Mouse (Mus musculus): ENCODE data around the gene Adamts16. TPM values are rescaled to one million over a fixed set of nuclear protein-coding genes. Genes with fewer than 3 reads are reported as not detected.

Adamts16 gene
- polyA plus RNA-seq, 1 experiment from 2014 or later, result 1.4 TPM

GRCm38 (mm10) chr13:70738781-70739180, 102.8 kb downstream of the Adamts16 start:
- H3K4me2 ChIP-seq (ENCODE audit: low read length), result no peak overlapping the region
- no peak overlapping the region for H3K4me3 ChIP-seq (replicated peaks; ENCODE audit: low read depth, low read length)
- no peak for ATAC-seq (ENCODE audit: low FRiP score, low TSS enrichment)
- no peak for DNase-seq
- H3K36me3 ChIP-seq (ENCODE audit: control insufficient read depth, insufficient read depth, low read length), result no peaks in the 10 kb centered on the region
- peaks cover 7% of the 10 kb centered on the region; the same call in 1 of the 2 replicates for H3K4me1 ChIP-seq (ENCODE audit: control insufficient read depth, insufficient read depth, low read length)
- no peak overlapping the region for H3K27ac ChIP-seq (replicated peaks; ENCODE audit: low read depth, low read length)
- no peaks in the 10 kb centered on the region for H3K27me3 ChIP-seq (ENCODE audit: control insufficient read depth, insufficient read depth, low read length)
- 91% methylated on average over 9 of the region's 9 CpGs for WGBS
- no peaks in the 10 kb centered on the region for H3K9me3 ChIP-seq (ENCODE audit: control insufficient read depth, low read length)
- H3K9ac ChIP-seq (replicated peaks; ENCODE audit: low read length), result no peak overlapping the region

GRCm38 (mm10) chr13:70736409-70736808, 105.2 kb downstream of the Adamts16 start:
- DNase-seq, result no peak
- no peak overlapping the region for H3K4me3 ChIP-seq (replicated peaks; ENCODE audit: low read depth, low read length)
- H3K27ac ChIP-seq (replicated peaks; ENCODE audit: low read depth, low read length), result no peak overlapping the region
- no peak overlapping the region for H3K9ac ChIP-seq (replicated peaks; ENCODE audit: low read length)
- H3K36me3 ChIP-seq (ENCODE audit: control insufficient read depth, insufficient read depth, low read length), result no peaks in the 10 kb centered on the region
- no peaks in the 10 kb centered on the region for H3K27me3 ChIP-seq (ENCODE audit: control insufficient read depth, insufficient read depth, low read length)
- no peaks in the 10 kb centered on the region for H3K9me3 ChIP-seq (ENCODE audit: control insufficient read depth, low read length)
- H3K4me2 ChIP-seq (ENCODE audit: low read length), result no peak overlapping the region
- 70% methylated on average over 4 of the region's 4 CpGs for WGBS
- peaks cover 7% of the 10 kb centered on the region; the same call in 1 of the 2 replicates for H3K4me1 ChIP-seq (ENCODE audit: control insufficient read depth, insufficient read depth, low read length)
- no peak for ATAC-seq (ENCODE audit: low FRiP score, low TSS enrichment)

- DNase-seq (no peak), ATAC-seq (ENCODE audit: low FRiP score, low TSS enrichment) (no peak; the same call in 1 of the 2 replicates)
- no peak overlapping the region for H3K4me2 ChIP-seq (ENCODE audit: low read length)
- H3K36me3 ChIP-seq (ENCODE audit: control insufficient read depth, insufficient read depth, low read length), result no peaks in the 10 kb centered on the region
- H3K27ac ChIP-seq (replicated peaks; ENCODE audit: low read depth, low read length), result no peak overlapping the region
- 69% methylated on average over 5 of the region's 5 CpGs for WGBS
- no peaks in the 10 kb centered on the region for H3K27me3 ChIP-seq (ENCODE audit: control insufficient read depth, insufficient read depth, low read length)
- H3K4me1 ChIP-seq (ENCODE audit: control insufficient read depth, insufficient read depth, low read length), result 0 out of 2 replicates have a peak, but pooled peaks cover 4% of the 10 kb centered on the region
- H3K9ac ChIP-seq (replicated peaks; ENCODE audit: low read length), result no peak overlapping the region
- no peak overlapping the region for H3K4me3 ChIP-seq (replicated peaks; ENCODE audit: low read depth, low read length)
- H3K9me3 ChIP-seq (ENCODE audit: control insufficient read depth, low read length), result no peaks in the 10 kb centered on the region
These were observed 107.0 kb downstream of the Adamts16 start for GRCm38 (mm10) chr13:70734640-70735039.

- no peaks in the 10 kb centered on the region for H3K27me3 ChIP-seq (ENCODE audit: control insufficient read depth, insufficient read depth, low read length)
- no peaks in the 10 kb centered on the region for H3K9me3 ChIP-seq (ENCODE audit: control insufficient read depth, low read length)
- ATAC-seq (ENCODE audit: low FRiP score, low TSS enrichment) (no peak), DNase-seq (no peak)
- no peak overlapping the region for H3K4me3 ChIP-seq (replicated peaks; ENCODE audit: low read depth, low read length)
- H3K27ac ChIP-seq (replicated peaks; ENCODE audit: low read depth, low read length), result no peak overlapping the region
- H3K4me2 ChIP-seq (ENCODE audit: low read length), result no peak overlapping the region
- H3K36me3 ChIP-seq (ENCODE audit: control insufficient read depth, insufficient read depth, low read length), result no peaks in the 10 kb centered on the region
- 0 out of 2 replicates have a peak, but pooled peaks cover 4% of the 10 kb centered on the region for H3K4me1 ChIP-seq (ENCODE audit: control insufficient read depth, insufficient read depth, low read length)
- no peak overlapping the region for H3K9ac ChIP-seq (replicated peaks; ENCODE audit: low read length)
- WGBS, result 90% methylated on average over 1 of the region's 1 CpGs
These were observed 107.7 kb downstream of the Adamts16 start for GRCm38 (mm10) chr13:70733911-70734310.

GRCm38 (mm10) chr13:70733206-70733605, 108.4 kb downstream of the Adamts16 start:
- DNase-seq, result no peak
- Histone ChIP-seq H3K4me1 (ENCODE audit: control insufficient read depth, insufficient read depth, low read length) (0 out of 2 replicates have a peak, but pooled peaks cover 4% of the 10 kb centered on the region), H3K27ac (replicated peaks; ENCODE audit: low read depth, low read length) (no peak overlapping the region), H3K9ac (replicated peaks; ENCODE audit: low read length) (no peak overlapping the region), H3K27me3 (ENCODE audit: control insufficient read depth, insufficient read depth, low read length) (no peaks in the 10 kb centered on the region), H3K4me3 (replicated peaks; ENCODE audit: low read depth, low read length) (no peak overlapping the region), H3K4me2 (ENCODE audit: low read length) (no peak overlapping the region), H3K9me3 (ENCODE audit: control insufficient read depth, low read length) (no peaks in the 10 kb centered on the region), H3K36me3 (ENCODE audit: control insufficient read depth, insufficient read depth, low read length) (no peaks in the 10 kb centered on the region)
- 71% methylated on average over 2 of the region's 2 CpGs for WGBS
- no peak for ATAC-seq (ENCODE audit: low FRiP score, low TSS enrichment)

GRCm38 (mm10) chr13:70732781-70733180, 108.8 kb downstream of the Adamts16 start:
- no peak overlapping the region for H3K9ac ChIP-seq (replicated peaks; ENCODE audit: low read length)
- ATAC-seq (ENCODE audit: low FRiP score, low TSS enrichment) (no peak), DNase-seq (no peak)
- H3K27ac ChIP-seq (replicated peaks; ENCODE audit: low read depth, low read length), result no peak overlapping the region
- 84% methylated on average over 5 of the region's 5 CpGs for WGBS
- no peaks in the 10 kb centered on the region for H3K9me3 ChIP-seq (ENCODE audit: control insufficient read depth, low read length)
- no peak overlapping the region for H3K4me3 ChIP-seq (replicated peaks; ENCODE audit: low read depth, low read length)
- 0 out of 2 replicates have a peak, but pooled peaks cover 4% of the 10 kb centered on the region for H3K4me1 ChIP-seq (ENCODE audit: control insufficient read depth, insufficient read depth, low read length)
- H3K36me3 ChIP-seq (ENCODE audit: control insufficient read depth, insufficient read depth, low read length), result no peaks in the 10 kb centered on the region
- H3K27me3 ChIP-seq (ENCODE audit: control insufficient read depth, insufficient read depth, low read length), result no peaks in the 10 kb centered on the region
- H3K4me2 ChIP-seq (ENCODE audit: low read length), result no peak overlapping the region

- H3K4me1 ChIP-seq (ENCODE audit: control insufficient read depth, insufficient read depth, low read length), result 0 out of 2 replicates have a peak, but pooled peaks cover 1% of the 10 kb centered on the region
- H3K4me3 ChIP-seq (replicated peaks; ENCODE audit: low read depth, low read length), result no peak overlapping the region
- no peaks in the 10 kb centered on the region for H3K27me3 ChIP-seq (ENCODE audit: control insufficient read depth, insufficient read depth, low read length)
- H3K9me3 ChIP-seq (ENCODE audit: control insufficient read depth, low read length), result no peaks in the 10 kb centered on the region
- H3K9ac ChIP-seq (replicated peaks; ENCODE audit: low read length), result no peak overlapping the region
- WGBS, result 73% methylated on average over 5 of the region's 5 CpGs
- DNase-seq (no peak), ATAC-seq (ENCODE audit: low FRiP score, low TSS enrichment) (no peak)
- H3K36me3 ChIP-seq (ENCODE audit: control insufficient read depth, insufficient read depth, low read length), result no peaks in the 10 kb centered on the region
- H3K4me2 ChIP-seq (ENCODE audit: low read length), result no peak overlapping the region
- H3K27ac ChIP-seq (replicated peaks; ENCODE audit: low read depth, low read length), result no peak overlapping the region
These were observed 110.3 kb downstream of the Adamts16 start for GRCm38 (mm10) chr13:70731349-70731748.

GRCm38 (mm10) chr13:70729996-70730395, 111.6 kb downstream of the Adamts16 start:
- Histone ChIP-seq H3K4me3 (replicated peaks; ENCODE audit: low read depth, low read length) (no peak overlapping the region), H3K27me3 (ENCODE audit: control insufficient read depth, insufficient read depth, low read length) (no peaks in the 10 kb centered on the region), H3K36me3 (ENCODE audit: control insufficient read depth, insufficient read depth, low read length) (no peaks in the 10 kb centered on the region), H3K9me3 (ENCODE audit: control insufficient read depth, low read length) (no peaks in the 10 kb centered on the region), H3K4me2 (ENCODE audit: low read length) (no peak overlapping the region), H3K27ac (replicated peaks; ENCODE audit: low read depth, low read length) (no peak overlapping the region), H3K4me1 (ENCODE audit: control insufficient read depth, insufficient read depth, low read length) (no peaks in the 10 kb centered on the region), H3K9ac (replicated peaks; ENCODE audit: low read length) (no peak overlapping the region)
- DNase-seq (no peak), ATAC-seq (ENCODE audit: low FRiP score, low TSS enrichment) (no peak)
- WGBS, result 77% methylated on average over 5 of the region's 5 CpGs

GRCm38 (mm10) chr13:70726249-70726648, 115.4 kb downstream of the Adamts16 start:
- Histone ChIP-seq H3K9me3 (ENCODE audit: control insufficient read depth, low read length) (no peaks in the 10 kb centered on the region), H3K27me3 (ENCODE audit: control insufficient read depth, insufficient read depth, low read length) (no peaks in the 10 kb centered on the region), H3K27ac (replicated peaks; ENCODE audit: low read depth, low read length) (no peak overlapping the region), H3K4me1 (ENCODE audit: control insufficient read depth, insufficient read depth, low read length) (no peaks in the 10 kb centered on the region), H3K4me3 (replicated peaks; ENCODE audit: low read depth, low read length) (no peak overlapping the region), H3K36me3 (ENCODE audit: control insufficient read depth, insufficient read depth, low read length) (no peaks in the 10 kb centered on the region), H3K9ac (replicated peaks; ENCODE audit: low read length) (no peak overlapping the region), H3K4me2 (ENCODE audit: low read length) (no peak overlapping the region)
- ATAC-seq (ENCODE audit: low FRiP score, low TSS enrichment) (no peak), DNase-seq (no peak)
- 91% methylated on average over 3 of the region's 3 CpGs for WGBS
